Mouse (Mus musculus): ENCODE data around the gene Gsdmc3. TPM values are rescaled to one million over a fixed set of nuclear protein-coding genes. Genes with fewer than 3 reads are reported as not detected.
"Not testable (repeated sequence)": the region's sequence is repeated elsewhere in the genome, so short reads cannot be mapped to it uniquely, and the experiment has no call there.

Gsdmc3 gene
- not detected for total RNA-seq (2021)

GRCm38 (mm10) chr15:63878458-63878857 is at the start of gene Gsdmc3:
TSS of gene Gsdmc3 (minus strand) at chr15:63878558.
- not testable (repeated sequence) for DNase-seq

GRCm38 (mm10) chr15:63926201-63926600 is 47.8 kb upstream of the Gsdmc3 start:
- no peak for DNase-seq

- DNase-seq, result no peak
Observed at GRCm38 (mm10) chr15:63924484-63924883, 46.1 kb upstream of the Gsdmc3 start.

GRCm38 (mm10) chr15:63921618-63922017 is 43.3 kb upstream of the Gsdmc3 start:
- not testable (repeated sequence) for DNase-seq

- DNase-seq, result not testable (repeated sequence)
Observed at GRCm38 (mm10) chr15:63919728-63920127, 41.4 kb upstream of the Gsdmc3 start.

- not testable (repeated sequence) for DNase-seq
Observed at GRCm38 (mm10) chr15:63916584-63916983, 38.2 kb upstream of the Gsdmc3 start.

GRCm38 (mm10) chr15:63912197-63912596 is 33.8 kb upstream of the Gsdmc3 start, which contains the start of gene Gsdmc4:
TSS of gene Gsdmc4 (minus strand) at chr15:63912297.
- DNase-seq, result not testable (repeated sequence)

- not testable (repeated sequence) for DNase-seq
Observed at GRCm38 (mm10) chr15:63909896-63910295, 31.5 kb upstream of the Gsdmc3 start.

- peak in 1 of 2 experiments; percentile 7 for DNase-seq
Observed at GRCm38 (mm10) chr15:63895560-63896353, 17.4 kb upstream of the Gsdmc3 start.

- not testable (repeated sequence) for DNase-seq
Observed at GRCm38 (mm10) chr15:63888440-63888839, 10.1 kb upstream of the Gsdmc3 start.

GRCm38 (mm10) chr15:63887949-63888348 is 9.6 kb upstream of the Gsdmc3 start:
- DNase-seq, result not testable (repeated sequence)

- DNase-seq, result not testable (repeated sequence)
Observed at GRCm38 (mm10) chr15:63876160-63876559, 2.2 kb downstream of the Gsdmc3 start.

GRCm38 (mm10) chr15:63861965-63862364 is 16.4 kb downstream of the Gsdmc3 start:
- DNase-seq, result not testable (repeated sequence)

Other genes starting within 250 kb of the Gsdmc3 start
- not detected for gene Gsdmc2, start 33.4 kb downstream of the Gsdmc3 start, total RNA-seq (2021)
- not detected for gene Gsdmc4, start 33.7 kb upstream of the Gsdmc3 start, total RNA-seq (2021)
- 100 to 1,000 TPM; 131 to 134 TPM for gene Fam49b, start 181.9 kb upstream of the Gsdmc3 start, total RNA-seq (2021)

Measured in layer of hippocampus, postnatal 36 days (tissue).